In genomic region chr11:17008498-17008941, GRCm38 (mm10) we compare ENCODE assay signal across 13 mouse cellular contexts. TPM values are rescaled to one million over a fixed set of nuclear protein-coding genes. Genes with fewer than 3 reads are reported as not detected.
DNase-seq lines count a peak whose midpoint lies in the region; ATAC-seq and TF ChIP-seq lines count a peak whose summit lies in the region.
"Had no signal": no experiment of that assay in that cellular context is flagged by ENCODE, and none has a peak within 500 bp of the region (broad histone marks: within the 10 kb centered on the region; RNA-seq: fewer than 3 reads in every experiment).

No protein-coding gene starts in this region.

- no peak overlapping the region for H3K4me3 ChIP-seq in layer of hippocampus, adult 2 months
- H3K4me3 ChIP-seq in G1E (ENCODE audit: low read depth, low read length), result peak overlapping the region; percentile 69
- peak overlapping the region; percentile 30 for H3K4me3 ChIP-seq in liver, embryonic 12.5 days
- H3K4me3 ChIP-seq: embryonic facial prominence, embryonic 15.5 days; heart, embryonic 15.5 days; midbrain, embryonic 10.5 days had no signal

- no peaks in the 10 kb centered on the region for H3K9me3 ChIP-seq in G1E (replicated peaks)
- no peaks in the 10 kb centered on the region for H3K9me3 ChIP-seq in liver, embryonic 12.5 days (replicated peaks)
- H3K9me3 ChIP-seq: embryonic facial prominence, embryonic 15.5 days; heart, embryonic 15.5 days; midbrain, embryonic 10.5 days had no signal

- peak overlapping the region; percentile 39; the same call in 1 of the 2 replicates for H3K27ac ChIP-seq in layer of hippocampus, adult 2 months
- H3K27ac ChIP-seq in liver, embryonic 12.5 days, result no peak overlapping the region
- H3K27ac ChIP-seq: embryonic facial prominence, embryonic 15.5 days; heart, embryonic 15.5 days; midbrain, embryonic 10.5 days had no signal

- WGBS in liver, embryonic 12.5 days (ENCODE audit: insufficient replicate concordance), result 13% methylated on average over 7 of the region's 7 CpGs

- H3K27me3 ChIP-seq in G1E (ENCODE audit: insufficient read depth, low read length), result no peaks in the 10 kb centered on the region
- no peaks in the 10 kb centered on the region for H3K27me3 ChIP-seq in liver, embryonic 12.5 days (replicated peaks)
- H3K27me3 ChIP-seq: embryonic facial prominence, embryonic 15.5 days; heart, embryonic 15.5 days had no signal

- peak overlapping the region; percentile 36 for H3K4me2 ChIP-seq in liver, embryonic 12.5 days
- H3K4me2 ChIP-seq: embryonic facial prominence, embryonic 15.5 days; heart, embryonic 15.5 days had no signal

- peaks cover 45% of the 10 kb centered on the region for H3K4me1 ChIP-seq in G1E (ENCODE audit: insufficient read depth, low read depth, low read length)
- H3K4me1 ChIP-seq in liver, embryonic 12.5 days, result peaks cover 14% of the 10 kb centered on the region
- H3K4me1 ChIP-seq: embryonic facial prominence, embryonic 15.5 days; heart, embryonic 15.5 days; midbrain, embryonic 10.5 days had no signal

- peaks cover 2% of the 10 kb centered on the region for H3K36me3 ChIP-seq in G1E (replicated peaks)
- no peaks in the 10 kb centered on the region for H3K36me3 ChIP-seq in liver, embryonic 12.5 days
- H3K36me3 ChIP-seq: embryonic facial prominence, embryonic 15.5 days; heart, embryonic 15.5 days; midbrain, embryonic 10.5 days had no signal

- no peak for TF ChIP-seq CTCF in layer of hippocampus, adult 2 months (conservative IDR thresholded peaks at IDR 0.05)
- TF ChIP-seq CTCF in G1E (IDR thresholded peaks at IDR 0.05; ENCODE audit: low read depth, low read length), result no peak

- no peak for DNase-seq in layer of hippocampus, adult 2 months (ENCODE audit: low spot score in 2 of 2)
- DNase-seq in layer of hippocampus, postnatal 10 days (ENCODE audit: low spot score in 2 of 2), result no peak
- DNase-seq in G1E (ENCODE audit: low spot score), result peak; percentile 51
- DNase-seq in naive thymus-derived CD4-positive, alpha-beta T cell, adult 2 months (ENCODE audit: low read depth), result peak; percentile 12
- no peak for DNase-seq in testis, postnatal 14 days (ENCODE audit: low spot score)
- DNase-seq in ovary, postnatal 14 days (ENCODE audit: low spot score), result no peak
- DNase-seq in thymus, postnatal 10 days (ENCODE audit: low spot score in 2 of 2), result no peak
- DNase-seq: cerebellum, adult 8-10 months; kidney, adult 18-20 months had no signal

- H3K9ac ChIP-seq in liver, embryonic 12.5 days, result no peak overlapping the region
- H3K9ac ChIP-seq: embryonic facial prominence, embryonic 15.5 days; heart, embryonic 15.5 days had no signal

- peak; percentile 52 for ATAC-seq in G1E (ENCODE audit: extremely low read depth, insufficient number of reproducible peaks, low FRiP score, poor library complexity, severe bottlenecking)
- peak; percentile 45; the same call in 1 of the 2 replicates for ATAC-seq in liver, embryonic 12.5 days

RNA-seq across cellular contexts. Expression of gene Cnrip1, which starts 42.9 kb away (rescaled TPM):
- 100 to 1,000 TPM; 123 to 124 TPM for total RNA-seq in layer of hippocampus, adult 2 months (2021)
- 100 to 1,000 TPM; 154 to 175 TPM for total RNA-seq in layer of hippocampus, postnatal 10 days (2021)
- total RNA-seq in G1E (2014; fragmentation: Nextera tagmentation) (not detected in 2 replicates), G1E (2017) (0.06 and 0.27 TPM in 2 replicates)
- not detected in 2 replicates for polyA plus RNA-seq in G1E (2012)
- 5.7 and 6.6 TPM in 2 replicates for polyA plus RNA-seq in liver, embryonic 12.5 days (2016; fragmentation: Nextera tagmentation; extraction: Ambion mirVana)

RNA-seq across cellular contexts. Expression of gene Plek, which starts 43.7 kb away (rescaled TPM):
- 1 to 10 TPM; 6.9 TPM for total RNA-seq in layer of hippocampus, adult 2 months (2021)
- 1 to 10 TPM; 4.5 to 4.6 TPM for total RNA-seq in layer of hippocampus, postnatal 10 days (2021)
- total RNA-seq in G1E (2014; fragmentation: Nextera tagmentation) (114 and 120 TPM in 2 replicates), G1E (2017) (312 and 315 TPM in 2 replicates)
- 1.8 and 2.9 TPM in 2 replicates for polyA plus RNA-seq in G1E (2012)
- 42.4 and 47.2 TPM in 2 replicates for polyA plus RNA-seq in liver, embryonic 12.5 days (2016; fragmentation: Nextera tagmentation; extraction: Ambion mirVana)

RNA-seq across cellular contexts. Expression of gene Fbxo48, which starts 57.3 kb away (rescaled TPM):
- total RNA-seq in layer of hippocampus, adult 2 months (2021), result 1 to 10 TPM; 1.7 to 2.7 TPM
- 1 to 10 TPM in 1 of 2 experiments, under 1 TPM in 1; 0.98 to 2.1 TPM for total RNA-seq in layer of hippocampus, postnatal 10 days (2021)
- 34.1 and 48.9 TPM in 2 replicates for total RNA-seq in G1E (2014; fragmentation: Nextera tagmentation)
- 16.0 and 18.7 TPM in 2 replicates for total RNA-seq in G1E (2017)
- 0.76 and 1.3 TPM in 2 replicates for polyA plus RNA-seq in G1E (2012)
- 2.5 and 3.2 TPM in 2 replicates for polyA plus RNA-seq in liver, embryonic 12.5 days (2016; fragmentation: Nextera tagmentation; extraction: Ambion mirVana)

Comparison
In these comparisons a context has a peak if more than half of its experiments do, and no peak if none do; other contexts are left out.
1. DNase-seq: peak in G1E (single experiment) and naive thymus-derived CD4-positive, alpha-beta T cell, adult 2 months (single experiment); none in layer of hippocampus, adult 2 months (0 of 2), layer of hippocampus, postnatal 10 days (0 of 2), testis, postnatal 14 days (single experiment), ovary, postnatal 14 days (single experiment) and thymus, postnatal 10 days (0 of 2).
2. RNA of gene Cnrip1, which starts 42.9 kb away (total RNA-seq): 154 to 175 TPM in layer of hippocampus, postnatal 10 days and 123 to 124 TPM in layer of hippocampus, adult 2 months; 0.06 to 0.27 TPM in G1E; every median in the first group is over 10 times any median in the second.
3. RNA of gene Plek, which starts 43.7 kb away (total RNA-seq): 114 to 315 TPM in G1E; 6.9 TPM in layer of hippocampus, adult 2 months and 4.5 to 4.6 TPM in layer of hippocampus, postnatal 10 days; every median in the first group is over 10 times any median in the second.
4. RNA of gene Fbxo48, which starts 57.3 kb away (total RNA-seq): 16.0 to 48.9 TPM in G1E; 1.7 to 2.7 TPM in layer of hippocampus, adult 2 months and 0.98 to 2.1 TPM in layer of hippocampus, postnatal 10 days; every median in the first group is over 4 times any median in the second.